Mouse (Mus musculus): ENCODE measurements around the gene Ikzf1. TPM values are rescaled to one million over a fixed set of nuclear protein-coding genes. Genes with fewer than 3 reads are reported as not detected.

The Ikzf1 gene
- 137 to 339 TPM (median 177 TPM) in 3 replicates for total RNA-seq (2017)

GRCm38 (mm10) chr11:11684930-11685852 is at the start of gene Ikzf1:
Gene Ikzf1, plus strand, starts transcription at chr11:11685003.
- ATAC-seq (replicated peaks; ENCODE audit: insufficient number of reproducible peaks, low FRiP score, low TSS enrichment, poor library complexity, severe bottlenecking): 0 out of 2 replicates have a peak, but pooled peaks have one; percentile 5

DNA sequence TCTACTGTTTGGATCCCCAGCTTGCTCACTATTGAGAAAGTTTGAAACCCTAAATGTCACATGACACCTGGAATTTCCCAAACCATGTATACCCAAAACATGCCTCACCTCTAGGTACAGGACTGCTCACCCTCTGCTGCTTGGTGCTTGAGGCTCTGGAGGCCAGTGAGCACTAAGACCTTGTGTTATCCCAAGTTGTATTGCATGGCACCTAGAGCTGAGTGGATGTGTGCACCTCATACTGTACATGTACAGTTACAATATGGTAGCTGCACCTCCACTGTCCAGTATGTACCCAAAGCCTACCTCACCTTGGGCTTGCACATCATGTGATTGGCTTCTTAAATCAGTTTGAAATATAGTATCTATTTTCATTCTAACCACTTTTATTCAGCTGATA is 40.5 kb upstream of the Ikzf1 start:
- no peak for ATAC-seq (replicated peaks; ENCODE audit: insufficient number of reproducible peaks, low FRiP score, low TSS enrichment, poor library complexity, severe bottlenecking)

DNA sequence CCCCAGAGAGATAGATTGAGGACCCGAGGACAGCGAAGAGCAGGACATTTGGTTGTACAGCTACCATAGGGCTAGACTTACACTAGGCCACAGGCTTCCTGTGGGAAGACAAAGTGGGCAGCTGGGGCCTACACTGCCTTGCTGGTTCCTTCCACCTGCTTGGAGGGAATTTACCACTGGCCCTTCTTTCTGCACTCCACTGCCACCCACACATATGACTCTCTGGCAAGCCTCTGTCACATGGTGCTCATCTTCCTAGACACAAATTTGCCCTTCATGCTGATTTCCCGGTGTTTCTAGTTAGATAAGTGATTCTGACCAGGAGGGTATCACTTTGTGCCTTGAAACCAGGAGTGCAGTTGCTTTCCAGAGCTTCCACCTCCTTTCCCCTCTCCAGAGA is 28.4 kb upstream of the Ikzf1 start:
- ATAC-seq (replicated peaks; ENCODE audit: insufficient number of reproducible peaks, low FRiP score, low TSS enrichment, poor library complexity, severe bottlenecking): no peak

- ATAC-seq (replicated peaks; ENCODE audit: insufficient number of reproducible peaks, low FRiP score, low TSS enrichment, poor library complexity, severe bottlenecking): peak; percentile 38; the same call in 1 of the 2 replicates
Observed at GRCm38 (mm10) chr11:11656995-11657530, 27.7 kb upstream of the Ikzf1 start.

- no peak for ATAC-seq (replicated peaks; ENCODE audit: insufficient number of reproducible peaks, low FRiP score, low TSS enrichment, poor library complexity, severe bottlenecking)
Observed at GRCm38 (mm10) chr11:11657634-11658033, 27.2 kb upstream of the Ikzf1 start.

- 0 out of 2 replicates have a peak, but pooled peaks have one; percentile 2 for ATAC-seq (replicated peaks; ENCODE audit: insufficient number of reproducible peaks, low FRiP score, low TSS enrichment, poor library complexity, severe bottlenecking)
Observed at GRCm38 (mm10) chr11:11658834-11659233, 26.0 kb upstream of the Ikzf1 start.

GRCm38 (mm10) chr11:11660651-11661050 is 24.2 kb upstream of the Ikzf1 start:
- no peak for ATAC-seq (replicated peaks; ENCODE audit: insufficient number of reproducible peaks, low FRiP score, low TSS enrichment, poor library complexity, severe bottlenecking)

DNA sequence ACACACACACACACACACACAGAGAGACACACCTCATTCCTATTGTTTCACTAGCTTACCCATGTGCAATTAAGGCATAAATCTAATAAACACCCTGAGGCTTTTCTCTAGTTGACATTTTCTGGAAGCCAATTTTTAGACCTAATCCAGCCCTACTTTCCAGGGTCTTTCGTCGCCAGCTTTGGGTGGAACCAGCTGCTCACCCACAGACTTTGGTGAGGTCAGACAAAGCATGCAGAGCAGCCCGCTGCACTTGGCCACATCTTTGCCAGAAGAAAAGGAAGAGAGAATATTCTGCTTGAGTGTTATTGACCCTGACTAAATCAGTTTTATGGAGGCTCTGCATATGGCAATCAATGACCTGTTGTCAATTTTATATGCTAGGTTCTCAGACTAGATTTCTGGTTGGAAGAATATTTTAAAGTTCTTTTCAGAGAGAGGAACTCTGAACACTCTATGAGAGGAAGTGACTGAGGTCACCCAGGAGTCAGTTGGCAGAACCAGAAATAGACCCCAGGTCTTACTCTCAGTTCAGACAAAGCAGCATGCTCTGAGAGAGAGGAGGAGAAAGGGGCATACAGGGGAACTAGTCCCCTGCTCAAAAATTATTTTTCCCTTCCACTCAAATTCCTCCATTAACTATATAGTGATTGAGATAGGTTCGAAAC is 17.4 kb upstream of the Ikzf1 start:
- ATAC-seq (replicated peaks; ENCODE audit: insufficient number of reproducible peaks, low FRiP score, low TSS enrichment, poor library complexity, severe bottlenecking): no peak

- ATAC-seq (replicated peaks; ENCODE audit: insufficient number of reproducible peaks, low FRiP score, low TSS enrichment, poor library complexity, severe bottlenecking): no peak
Observed at GRCm38 (mm10) chr11:11667922-11668290, 16.9 kb upstream of the Ikzf1 start.

- ATAC-seq (replicated peaks; ENCODE audit: insufficient number of reproducible peaks, low FRiP score, low TSS enrichment, poor library complexity, severe bottlenecking): no peak
Observed at GRCm38 (mm10) chr11:11672974-11673373, 11.8 kb upstream of the Ikzf1 start.

DNA sequence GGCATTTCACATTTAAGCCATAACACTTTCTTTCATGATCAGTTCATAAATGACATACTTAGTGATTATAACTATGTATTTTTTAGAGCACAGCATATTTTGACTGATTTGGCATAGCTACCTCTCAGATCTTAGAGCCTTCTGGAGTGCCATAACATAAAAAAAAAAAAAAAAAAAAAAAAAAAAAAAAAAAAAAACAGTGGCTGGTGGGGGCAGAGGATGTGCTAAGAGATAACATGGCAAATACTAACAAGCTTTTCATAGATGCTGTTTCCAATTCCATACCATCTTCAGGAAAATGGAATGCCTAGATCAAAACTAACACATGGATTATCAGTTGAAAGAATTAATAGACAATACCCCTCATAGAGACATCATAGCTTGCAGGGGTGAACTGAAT is 9.7 kb upstream of the Ikzf1 start:
- no peak for ATAC-seq (replicated peaks; ENCODE audit: insufficient number of reproducible peaks, low FRiP score, low TSS enrichment, poor library complexity, severe bottlenecking)

- no peak for ATAC-seq (replicated peaks; ENCODE audit: insufficient number of reproducible peaks, low FRiP score, low TSS enrichment, poor library complexity, severe bottlenecking)
Observed at GRCm38 (mm10) chr11:11676068-11676741, 8.6 kb upstream of the Ikzf1 start.

DNA sequence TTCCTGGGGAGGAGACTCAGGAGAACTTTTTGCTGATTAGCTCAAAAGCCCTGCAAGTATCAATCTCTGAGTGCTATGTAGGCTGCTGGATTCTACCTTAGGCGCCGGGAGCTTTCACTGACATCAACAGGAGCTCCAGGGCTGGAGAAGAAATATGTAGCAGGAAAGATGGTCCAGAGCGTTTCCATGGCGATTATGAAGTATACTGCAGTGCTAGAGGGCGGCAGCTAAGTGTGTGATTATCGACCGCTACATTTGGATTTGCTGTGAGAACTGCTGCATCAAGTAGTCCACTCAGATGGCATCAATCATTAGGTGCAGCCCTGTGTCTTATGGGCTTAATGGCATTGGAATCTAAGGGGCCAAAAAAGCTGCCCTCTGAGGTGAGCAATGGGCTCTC is 7.6 kb upstream of the Ikzf1 start:
- no peak for ATAC-seq (replicated peaks; ENCODE audit: insufficient number of reproducible peaks, low FRiP score, low TSS enrichment, poor library complexity, severe bottlenecking)

DNA sequence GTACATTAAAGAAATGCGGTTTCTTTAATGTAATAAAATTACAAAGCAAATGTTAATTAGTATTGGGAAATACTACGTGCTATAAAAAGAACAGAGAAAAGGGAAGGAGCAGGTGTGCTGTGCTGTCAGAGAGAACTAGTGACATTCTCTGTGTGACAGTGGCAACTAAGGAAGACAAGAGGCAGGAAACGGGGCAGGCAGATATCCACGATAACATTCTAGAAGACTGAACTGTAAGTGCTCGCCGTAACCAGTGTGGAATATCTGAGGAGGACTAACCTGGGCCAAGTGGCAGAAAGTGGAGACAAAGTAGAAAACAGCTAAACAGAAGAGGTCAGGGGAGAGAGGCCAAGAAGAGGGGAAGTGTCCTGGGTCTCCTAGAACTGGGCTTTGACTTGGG is 5.8 kb upstream of the Ikzf1 start:
- no peak for ATAC-seq (replicated peaks; ENCODE audit: insufficient number of reproducible peaks, low FRiP score, low TSS enrichment, poor library complexity, severe bottlenecking)

GRCm38 (mm10) chr11:11684056-11684929 is 510 bp upstream of the Ikzf1 start:
- ATAC-seq (replicated peaks; ENCODE audit: insufficient number of reproducible peaks, low FRiP score, low TSS enrichment, poor library complexity, severe bottlenecking): no peak

DNA sequence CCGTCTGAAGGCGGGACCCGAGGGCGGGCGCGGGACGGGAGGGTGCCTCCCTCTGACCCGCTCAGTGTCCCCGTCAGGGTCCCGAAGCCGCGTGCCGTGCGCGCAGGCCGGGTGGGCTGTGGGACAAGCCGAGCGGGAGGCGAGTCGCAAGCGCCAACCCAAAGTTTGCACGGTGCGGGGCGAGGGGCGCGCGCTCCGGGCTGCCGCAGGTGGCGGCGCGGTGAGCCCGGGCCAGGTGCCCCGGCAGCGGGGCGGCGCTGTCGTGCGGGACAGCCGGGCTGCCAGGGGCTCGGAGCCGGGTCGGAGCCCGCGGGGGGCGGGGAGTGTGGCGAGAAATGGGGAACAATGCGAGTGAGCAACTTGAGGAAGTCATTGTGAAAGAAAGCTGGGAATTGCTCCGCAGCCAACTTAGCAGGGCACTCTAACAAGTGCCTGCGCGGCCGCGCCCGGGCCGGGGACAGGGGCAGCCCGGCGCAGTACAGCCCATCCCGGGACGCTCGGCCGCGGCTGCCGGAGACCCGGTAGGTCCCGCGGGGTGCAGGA is 1.1 kb downstream of the Ikzf1 start:
- ATAC-seq (replicated peaks; ENCODE audit: insufficient number of reproducible peaks, low FRiP score, low TSS enrichment, poor library complexity, severe bottlenecking): peak; percentile 64

DNA sequence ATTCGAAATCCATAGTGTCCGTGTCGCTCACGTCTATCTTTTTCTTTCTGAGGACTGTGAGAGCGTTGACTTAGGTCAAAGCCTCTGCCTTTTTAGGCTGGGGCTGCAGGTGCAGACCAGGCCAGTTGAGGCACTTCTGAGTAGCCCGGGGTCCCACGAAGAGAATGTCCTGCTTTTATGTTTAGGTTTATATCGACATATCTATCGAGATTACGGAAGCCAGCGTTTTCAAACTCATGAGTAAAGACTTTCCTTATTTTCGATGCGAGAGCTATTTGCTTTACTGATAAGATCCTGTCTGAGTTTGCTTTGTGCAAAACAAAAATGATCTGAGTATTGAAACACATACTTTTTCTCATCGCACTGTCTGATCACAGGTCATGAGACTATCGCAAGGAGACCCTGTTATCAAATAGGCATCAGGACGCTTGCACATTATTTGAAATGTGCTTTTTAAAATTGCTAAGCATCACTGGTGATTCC is 1.8 kb downstream of the Ikzf1 start:
- no peak for ATAC-seq (replicated peaks; ENCODE audit: insufficient number of reproducible peaks, low FRiP score, low TSS enrichment, poor library complexity, severe bottlenecking)
